Mouse (Mus musculus) left cerebral cortex, adult 6 months (tissue): ENCODE measurements around the gene Prkg2. TPM values are rescaled to one million over a fixed set of nuclear protein-coding genes. Genes with fewer than 3 reads are reported as not detected.

Source experiments
- long read RNA-seq, 2 experiments: library from polyadenylated mRNA; unstranded; transcript quantifications; one replicate each; pipeline ENCODE4 v2.0.0; 2019 to 2020
- polyA plus RNA-seq: library from polyadenylated mRNA; unstranded; fragments of <200 nt; fragmentation: Nextera tagmentation; gene quantifications from 2 replicates; pipeline ENCODE4 v1.2.3, GENCODE M21; 2021

The Prkg2 gene
- polyA plus RNA-seq: 3.5 and 5.5 TPM in 2 replicates
- long read RNA-seq, experiment 1, full-length matches to known transcripts: 4 of 12 reads
- long read RNA-seq, experiment 1, partial matches to known transcripts: 2 of 12 reads
- long read RNA-seq, experiment 1, other reads (novel, unspliced or antisense): 6 of 12 reads
- long read RNA-seq, experiment 2, full-length matches to known transcripts: 1 of 10 reads
- long read RNA-seq, experiment 2, partial matches to known transcripts: 6 of 10 reads
- long read RNA-seq, experiment 2, other reads (novel, unspliced or antisense): 3 of 10 reads

DNA sequence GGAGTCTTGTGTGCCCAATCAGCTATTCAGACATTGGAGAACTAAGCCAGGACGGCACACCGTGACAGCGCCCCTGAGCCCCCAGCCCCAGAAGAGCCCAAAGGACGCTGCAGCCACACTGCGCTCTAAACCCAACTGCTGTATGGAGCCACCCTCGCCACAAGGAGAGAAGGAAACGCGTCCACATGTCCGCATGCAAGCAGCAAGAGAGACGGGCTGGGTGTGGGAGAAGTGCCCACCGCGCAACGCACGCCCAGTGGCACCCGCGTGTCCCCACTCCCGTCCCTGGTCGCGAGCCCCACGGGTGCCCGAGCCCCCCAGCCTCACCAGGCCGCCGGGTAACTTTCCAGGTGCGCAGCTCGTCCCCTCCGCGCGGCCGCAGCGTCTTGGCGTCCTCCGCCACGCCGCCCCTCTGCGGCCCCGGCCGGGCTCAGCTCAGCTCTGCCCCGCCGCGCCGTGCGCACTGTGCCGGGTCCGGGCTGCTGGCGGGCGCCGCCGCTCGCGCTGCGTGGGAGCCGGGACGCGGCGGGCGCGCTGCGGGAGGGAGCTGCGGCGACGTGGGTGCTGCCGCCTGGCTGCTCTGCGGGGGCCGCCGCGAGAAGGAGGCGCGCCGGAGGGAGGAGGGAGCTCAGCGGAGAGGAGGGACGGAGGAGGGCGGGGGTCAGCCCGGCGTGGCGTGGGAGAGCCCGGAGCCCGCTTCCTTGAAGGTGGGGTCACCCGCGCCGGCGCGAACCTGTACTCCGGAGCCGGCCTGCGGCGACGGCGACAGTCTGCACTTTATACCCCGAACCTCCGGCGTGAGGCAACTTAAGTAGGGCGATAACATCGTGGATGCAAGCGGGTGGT is at the start of gene Prkg2:
Gene Prkg2 (minus strand): TSS at position 756 of the 846 bp plus-strand sequence.

Other genes starting within 250 kb of the Prkg2 start
- 10.5 and 12.1 TPM in 2 replicates for gene Bmp3, start 182.9 kb downstream of the Prkg2 start, polyA plus RNA-seq